Mouse (Mus musculus) spleen, adult 18-20 months (tissue): ENCODE measurements around the gene Scamp2.

ENCODE experiments used
- DNase-seq, 2 experiments: peaks; one replicate each; pipeline ENCODE4 v3.0.0; 2022; ENCODE audit warnings: mixed read lengths in 2 of 2

The Scamp2 gene

GRCm38 (mm10) chr9:57629118-57629874 lies 68.6 kb downstream of the Scamp2 start:
- peak; percentile 62 to 77 for DNase-seq

GRCm38 (mm10) chr9:57633481-57634024 lies 72.8 kb downstream of the Scamp2 start:
- DNase-seq, result peak in 1 of 2 experiments; percentile 52

GRCm38 (mm10) chr9:57637272-57637671 lies 76.5 kb downstream of the Scamp2 start:
- DNase-seq, result peak in 1 of 2 experiments; percentile 15

- DNase-seq, result peak; percentile 65 to 78
Measured at GRCm38 (mm10) chr9:57637741-57638322, 77.1 kb downstream of the Scamp2 start.
